Mouse (Mus musculus): ENCODE measurements around the gene Lamtor4.
A peak's percentile ranks its signal among the peaks of the same experiment; 100 is the strongest.
"Not testable (repeated sequence)": the region's sequence is repeated elsewhere in the genome, so short reads cannot be mapped to it uniquely, and the experiment has no call there.

Gene Lamtor4

DNA sequence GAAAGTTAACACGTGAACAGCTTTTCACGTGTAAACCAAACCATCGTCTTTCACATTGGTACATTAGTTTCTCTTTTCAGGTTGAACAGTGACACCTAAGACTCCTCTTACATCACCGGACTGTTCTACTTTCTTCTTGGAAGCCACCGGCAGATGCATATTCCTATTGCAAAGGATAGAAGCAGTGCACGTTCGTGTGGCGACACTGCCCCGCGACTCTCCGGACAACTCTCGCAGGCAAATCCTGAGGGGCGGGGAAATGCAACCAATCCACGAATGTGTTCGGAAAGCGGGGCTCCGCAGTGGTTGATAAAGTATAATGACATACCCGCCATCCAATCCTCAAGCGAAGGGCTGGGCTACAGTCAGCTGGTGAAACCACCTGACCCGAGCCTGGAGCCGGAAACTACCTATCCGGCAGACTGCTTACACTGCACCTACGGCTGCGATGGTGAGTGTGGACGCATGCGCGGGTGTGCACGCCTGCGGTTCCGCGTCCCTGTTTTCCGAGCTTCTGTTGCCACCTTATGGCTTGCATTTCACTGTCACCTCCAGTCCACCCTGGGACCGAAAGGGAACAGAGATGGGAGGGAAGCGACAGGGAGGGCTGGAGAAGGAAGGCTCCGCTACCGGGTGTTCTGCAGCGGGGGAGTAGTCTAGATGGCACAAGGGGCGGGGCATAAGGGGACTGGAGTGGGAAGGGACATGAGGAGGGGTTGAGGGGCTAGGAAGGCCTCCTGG, at the start of gene Lamtor4:
Gene Lamtor4 (plus strand): TSS at position 130 of the 741 bp plus-strand sequence.
- DNase-seq: peak; percentile 94

DNA sequence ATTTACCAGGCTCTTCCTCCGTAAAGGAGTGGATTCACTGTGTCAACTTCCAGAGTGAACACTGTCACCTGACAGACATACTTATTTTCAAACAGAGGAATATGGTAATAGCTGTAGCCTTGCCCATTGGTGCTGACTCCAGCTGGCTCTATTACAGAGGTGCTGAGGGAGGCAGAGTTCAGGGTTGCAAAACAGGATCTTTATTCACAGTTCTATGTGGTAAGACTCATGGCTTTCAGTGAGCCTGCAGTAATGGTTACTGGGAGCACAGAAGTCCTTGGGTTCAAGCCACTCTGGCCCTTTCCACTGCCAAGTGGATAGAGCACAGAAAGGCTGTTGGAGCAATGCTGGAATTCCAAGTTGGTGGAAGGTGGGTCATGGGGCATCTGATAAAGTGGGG, 48.0 kb upstream of the Lamtor4 start:
- no peak for DNase-seq

DNA sequence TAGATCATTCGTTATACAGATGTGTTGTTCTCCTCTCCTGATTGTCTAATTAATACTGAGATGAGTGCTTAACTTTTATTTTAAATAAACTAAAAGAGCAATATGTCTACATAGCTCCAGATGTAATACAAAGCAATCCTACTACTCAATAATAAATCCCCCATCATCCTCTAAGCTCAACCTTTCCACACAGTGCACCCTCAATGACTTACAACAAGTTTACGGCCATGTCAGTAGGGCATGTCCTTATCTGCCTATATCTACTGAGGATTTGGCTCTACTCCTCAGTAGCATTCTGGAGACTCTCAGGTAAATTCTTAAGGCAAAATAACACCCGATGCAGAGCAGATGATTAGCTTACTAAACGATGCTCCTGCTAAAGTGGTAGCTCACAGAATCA, 47.4 kb upstream of the Lamtor4 start:
- no peak for DNase-seq

DNA sequence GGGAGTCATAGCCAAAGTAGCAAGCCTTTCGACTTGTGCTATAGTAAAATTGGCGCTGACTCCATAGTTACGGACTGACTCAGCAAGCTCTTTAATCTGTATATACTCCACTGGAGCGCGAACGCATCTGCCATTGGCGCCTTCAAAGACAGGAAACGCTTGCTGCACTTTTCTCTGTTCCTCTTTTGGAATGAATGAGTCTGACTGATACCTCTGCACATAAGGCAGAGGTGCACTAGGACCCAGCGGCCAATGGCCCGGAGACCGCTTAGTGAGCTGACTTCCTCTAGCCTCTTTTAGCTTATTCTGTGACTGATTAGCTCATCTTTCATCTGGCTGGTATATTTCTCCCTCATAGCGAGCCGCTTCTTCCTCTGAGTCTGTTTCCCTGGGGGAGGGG, 38.6 kb upstream of the Lamtor4 start:
- not testable (repeated sequence) for DNase-seq

DNA sequence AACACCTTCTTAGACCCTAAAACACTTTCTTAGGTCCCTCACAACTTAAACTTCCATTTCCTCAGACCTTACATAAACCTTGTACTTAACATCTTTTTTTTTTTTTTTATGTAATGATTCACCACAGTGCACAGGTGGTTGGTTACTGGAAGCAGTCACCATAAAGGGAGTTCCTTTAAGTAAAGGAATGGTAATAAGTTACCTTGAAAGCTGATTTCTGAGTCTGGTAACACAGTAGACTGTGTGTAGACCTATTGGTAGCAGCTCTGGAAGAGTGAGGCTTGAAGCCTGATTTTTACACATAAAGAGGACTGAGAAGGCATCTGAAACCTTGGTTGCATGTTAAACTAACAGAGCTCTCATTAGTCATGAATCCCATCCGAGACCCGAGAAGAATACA, 35.4 kb upstream of the Lamtor4 start:
- DNase-seq: no peak

DNA sequence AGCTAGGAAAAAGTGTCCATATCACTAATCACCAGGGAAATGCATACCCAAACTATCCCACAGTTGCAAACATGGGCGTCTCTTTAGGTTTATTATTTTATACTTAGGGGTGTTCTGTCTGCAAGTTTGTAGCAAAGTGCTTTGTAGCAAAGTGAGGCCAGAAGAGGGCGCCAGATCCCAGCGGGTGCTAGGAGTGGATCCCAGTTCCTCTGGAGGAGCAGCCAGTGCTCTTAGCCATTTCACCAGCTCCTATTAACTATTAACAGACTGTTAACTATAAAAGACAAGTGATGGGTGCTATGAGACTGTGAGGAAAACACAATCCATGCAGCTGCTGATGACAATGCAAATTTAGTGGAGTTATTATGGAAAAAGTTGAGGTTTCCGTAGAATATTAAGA, 33.2 kb upstream of the Lamtor4 start:
- peak; percentile 82 for DNase-seq

DNA sequence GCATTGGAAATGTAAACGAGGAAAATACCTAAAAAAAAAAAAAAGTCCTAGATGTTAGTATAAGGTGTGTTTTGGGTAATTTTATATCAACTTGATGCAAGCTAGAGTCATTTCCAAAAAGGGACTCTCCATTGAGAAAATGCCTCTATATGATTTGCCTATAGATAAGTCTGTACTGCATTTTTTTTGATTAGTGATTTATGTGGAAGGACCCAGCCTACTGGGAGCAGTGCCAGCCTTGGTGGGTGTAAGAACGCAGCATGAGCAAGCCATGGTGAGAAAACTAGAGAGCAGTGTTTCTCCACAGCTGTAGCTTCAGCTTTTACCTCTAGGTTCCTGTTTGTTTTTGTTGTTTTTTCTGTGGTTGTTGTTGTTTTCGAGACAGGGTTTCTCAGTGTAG, 32.0 kb upstream of the Lamtor4 start:
- DNase-seq: no peak

DNA sequence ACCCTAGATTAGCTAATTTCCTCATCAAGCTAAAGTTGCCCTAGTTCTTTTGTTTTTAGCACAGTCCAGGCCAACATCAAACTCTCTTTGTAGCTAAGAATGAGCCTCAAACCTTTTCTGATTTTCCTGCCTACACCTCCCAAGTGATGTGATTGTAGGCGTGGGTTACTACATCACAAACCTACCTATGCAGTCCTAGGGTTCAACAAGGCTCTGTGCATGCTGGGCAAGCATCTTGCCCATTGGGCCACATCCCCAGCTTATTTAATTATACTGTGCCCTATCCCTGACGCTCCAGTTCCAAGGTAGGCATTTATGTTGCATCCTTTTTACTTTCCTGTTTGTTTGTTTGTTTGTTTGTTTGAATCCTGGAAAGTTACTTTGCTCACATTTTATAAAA, 29.6 kb upstream of the Lamtor4 start, which contains the start of gene Nxpe5:
Gene Nxpe5 (plus strand): TSS at position 199 of the 400 bp plus-strand sequence.
- no peak for DNase-seq

DNA sequence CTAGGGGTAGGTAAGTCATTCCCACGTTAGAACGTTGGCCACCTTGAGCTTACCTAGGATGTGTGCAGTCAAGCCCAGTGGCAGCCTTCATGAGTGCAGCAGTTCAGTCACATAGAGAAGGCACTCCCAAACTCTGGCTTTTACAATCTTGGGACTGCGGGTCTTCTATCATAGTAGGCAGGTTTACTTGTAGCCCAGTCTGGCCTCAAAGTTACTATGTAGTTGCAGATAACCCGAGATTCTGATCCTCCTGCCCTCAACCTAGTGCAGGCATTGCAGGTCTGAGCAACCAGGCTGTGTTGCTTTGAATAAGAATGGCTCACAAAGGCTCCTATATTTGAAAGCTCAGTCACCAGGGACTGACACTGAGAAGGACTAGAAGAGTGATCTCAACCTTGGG, 28.8 kb upstream of the Lamtor4 start:
- DNase-seq: no peak

DNA sequence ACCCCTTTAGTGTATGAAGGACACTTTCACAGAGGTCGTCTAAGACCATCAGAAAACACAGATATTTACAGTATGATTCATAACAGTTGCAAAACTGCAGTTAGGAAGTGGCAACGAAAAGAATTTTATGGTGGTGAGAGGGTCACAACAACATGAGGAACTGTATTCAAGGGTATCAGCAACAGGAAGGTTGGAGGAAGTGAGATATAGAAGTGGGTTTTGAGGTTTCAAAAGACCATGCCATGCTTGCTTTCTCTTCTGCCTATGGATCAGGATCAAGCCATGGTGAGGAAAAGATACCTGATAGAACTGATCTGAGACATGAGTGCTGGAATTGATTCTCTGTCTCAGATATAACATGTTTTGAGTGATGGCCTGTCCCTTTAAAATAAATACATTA, 27.9 kb upstream of the Lamtor4 start:
- no peak for DNase-seq

DNA sequence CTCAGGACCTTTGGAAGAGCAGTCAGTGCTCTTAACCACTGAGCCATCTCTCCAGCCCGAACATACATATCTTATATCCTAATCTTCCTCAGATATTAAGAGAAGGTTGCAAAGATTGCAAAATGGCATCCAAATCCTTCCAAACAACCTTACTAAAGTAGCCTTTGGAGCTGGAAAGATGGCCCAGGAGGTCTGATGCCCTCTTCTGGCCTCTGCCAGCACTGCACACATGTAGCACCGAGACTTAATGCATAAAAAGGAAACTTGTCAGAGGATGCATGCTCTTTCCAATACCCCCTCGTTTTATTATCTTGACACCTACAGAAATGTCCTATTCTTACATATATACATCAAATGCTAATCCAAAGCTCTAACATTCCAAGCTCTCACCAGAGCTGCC, 27.3 kb upstream of the Lamtor4 start:
- peak; percentile 15 for DNase-seq

DNA sequence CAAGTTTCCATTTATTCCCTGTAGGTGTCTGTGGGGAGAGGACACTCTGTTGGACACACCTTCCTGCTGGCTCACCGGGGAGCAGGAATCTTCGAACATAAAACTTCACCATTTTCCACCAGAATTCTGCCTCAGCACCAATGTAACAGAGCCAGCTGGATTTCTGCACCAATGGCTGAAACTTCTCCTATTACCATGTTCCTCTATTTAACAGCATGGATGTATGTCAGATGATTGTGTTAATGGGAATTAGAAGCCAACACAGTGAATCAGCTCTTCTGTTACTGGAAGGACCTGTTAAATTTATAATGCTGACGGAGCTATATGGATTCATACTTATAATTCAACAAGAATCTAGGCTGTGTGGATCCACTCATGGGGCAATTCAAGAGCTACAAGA, 25.8 kb upstream of the Lamtor4 start:
- DNase-seq: no peak

DNA sequence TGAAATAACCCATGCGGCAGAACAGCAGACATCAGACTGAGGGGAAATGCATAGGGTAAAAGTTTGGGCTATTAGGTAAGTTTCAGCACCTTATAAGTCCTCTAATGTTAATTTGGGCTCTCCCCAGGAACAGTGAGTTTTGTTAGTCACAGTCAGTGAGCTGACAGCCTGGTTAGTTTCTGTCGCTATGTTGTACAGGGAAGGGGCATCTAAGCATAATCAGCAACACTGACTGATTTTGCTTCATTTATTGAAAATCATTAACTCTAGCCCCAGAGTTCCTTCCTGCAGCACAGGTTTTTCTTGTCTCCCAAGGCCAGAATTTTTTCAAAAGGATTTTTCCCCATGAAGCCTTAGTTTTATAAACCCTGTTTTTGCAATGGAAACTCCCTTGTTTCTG, 21.5 kb upstream of the Lamtor4 start:
- no peak for DNase-seq

DNA sequence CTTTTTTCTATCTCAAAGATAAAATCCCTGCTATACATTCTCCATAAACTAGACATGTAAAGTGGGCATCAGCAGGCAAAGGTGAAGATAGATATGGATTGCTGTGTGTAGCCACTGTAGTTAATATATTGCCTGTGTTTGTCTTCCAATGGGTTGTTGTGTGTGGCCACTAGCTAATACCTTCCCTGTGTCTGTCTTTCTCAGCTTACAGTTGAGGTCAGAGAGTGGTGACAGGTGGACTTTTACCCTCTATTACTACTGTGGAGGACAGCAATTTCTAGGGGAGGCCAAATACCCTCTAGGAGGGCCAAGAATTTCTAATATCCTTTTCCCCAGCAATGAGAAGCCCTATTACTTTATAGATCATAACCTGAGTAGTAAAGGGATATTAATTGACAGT, 21.1 kb upstream of the Lamtor4 start:
- DNase-seq: no peak

DNA sequence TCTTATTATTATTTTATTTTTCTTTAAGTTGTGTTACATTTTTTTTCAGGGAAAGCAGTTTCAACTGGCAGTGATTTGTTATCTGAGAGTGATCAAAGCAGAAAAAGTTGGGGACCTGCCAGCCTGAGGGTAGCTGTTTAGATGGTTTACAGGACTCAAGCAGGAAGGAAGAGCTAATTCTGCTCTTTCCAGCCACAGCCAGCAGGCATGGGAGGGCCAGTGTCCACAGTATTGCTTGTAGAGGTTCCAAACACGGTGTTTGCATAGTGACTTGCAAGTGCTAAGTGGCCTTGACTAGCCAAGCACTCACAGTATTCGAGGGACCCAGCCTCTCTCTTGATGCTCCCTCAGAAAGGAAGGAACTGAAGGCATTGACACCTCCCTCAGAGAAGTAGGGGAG, 13.8 kb upstream of the Lamtor4 start:
- no peak for DNase-seq

DNA sequence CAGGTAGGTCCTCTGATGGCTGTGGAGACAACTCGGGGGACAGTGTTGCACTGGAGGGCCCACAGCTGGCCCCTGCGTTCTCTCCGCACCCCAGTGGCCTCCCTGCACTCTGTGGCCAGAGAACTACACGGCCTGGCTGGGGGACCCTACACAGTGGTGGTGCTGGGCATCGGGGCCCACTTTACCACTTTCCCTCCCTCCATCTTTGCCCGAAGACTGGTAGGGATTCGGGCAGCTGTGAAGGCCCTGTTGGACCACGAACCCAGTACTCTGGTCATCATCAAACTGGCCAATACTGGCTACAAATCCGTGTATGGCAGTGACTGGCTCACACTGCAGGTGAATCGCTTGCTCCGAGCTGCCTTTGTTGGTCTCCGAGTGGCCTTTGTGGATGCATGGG, 4.1 kb upstream of the Lamtor4 start:
- DNase-seq: no peak

DNA sequence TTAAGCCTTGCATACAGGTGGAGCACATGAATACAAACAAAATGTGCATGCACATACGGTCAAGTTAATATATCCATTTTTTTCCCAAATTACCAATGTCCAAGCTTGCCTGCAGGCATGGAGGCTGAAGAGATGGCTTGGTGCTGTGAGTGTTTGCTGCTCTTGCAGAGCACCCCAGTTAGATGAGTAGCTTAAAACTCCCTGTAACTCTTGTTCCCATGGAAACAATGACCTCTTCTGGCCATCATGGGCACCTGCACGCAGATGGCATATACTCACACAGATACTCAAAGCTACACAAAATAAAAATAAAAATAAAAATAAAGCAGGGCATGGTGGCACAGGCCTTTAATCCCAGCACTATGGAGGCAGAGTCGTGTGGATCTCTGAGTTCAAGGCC, 2.2 kb upstream of the Lamtor4 start:
- no peak for DNase-seq

DNA sequence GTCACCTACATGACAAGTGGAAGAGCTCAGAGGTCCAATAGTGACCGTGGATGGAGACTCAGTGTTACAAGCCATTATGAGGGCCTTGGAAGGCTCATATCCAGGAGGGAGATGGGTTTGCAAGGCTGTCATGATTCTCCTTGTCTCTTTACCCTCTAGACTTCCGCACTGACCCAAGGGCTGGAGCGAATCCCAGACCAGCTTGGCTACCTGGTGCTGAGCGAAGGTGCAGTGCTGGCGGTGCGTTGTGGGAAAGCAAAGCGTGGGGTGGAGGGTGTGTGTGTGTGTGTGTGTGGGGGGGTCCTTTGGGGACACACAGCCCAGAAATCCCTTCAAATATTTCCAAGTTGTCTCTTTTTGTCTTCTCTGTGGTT, 799 bp downstream of the Lamtor4 start:
- DNase-seq: no peak

DNA sequence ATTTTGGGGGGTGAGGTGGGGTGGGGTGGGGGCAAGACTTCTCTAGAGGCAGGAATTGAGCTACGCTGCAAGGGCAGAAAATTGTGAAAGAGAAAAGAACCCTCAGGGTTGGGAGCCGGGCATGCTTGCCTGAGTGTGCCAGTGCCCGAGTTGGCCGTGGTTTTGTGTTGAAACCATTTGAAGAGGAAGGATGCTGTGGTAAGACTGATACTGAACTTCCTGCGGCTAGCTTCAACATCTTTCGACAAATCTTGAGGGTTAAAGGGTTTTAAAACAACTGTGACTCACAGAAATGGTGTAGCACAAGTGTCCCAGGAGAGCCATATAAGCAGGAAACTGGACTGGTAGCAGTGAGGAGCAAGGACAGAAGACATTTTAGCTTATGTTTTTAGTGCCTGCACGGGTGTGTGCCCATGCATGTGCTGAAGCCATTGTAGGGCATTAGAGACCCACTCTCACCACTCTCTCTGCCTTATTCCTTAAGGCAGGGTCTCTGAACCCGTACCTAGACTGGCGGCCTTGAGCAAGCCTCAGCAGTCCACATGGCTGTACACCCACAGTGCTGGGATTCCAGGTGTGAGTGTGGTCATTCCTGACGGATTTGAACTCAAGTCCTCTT, 1.8 kb downstream of the Lamtor4 start:
- no peak for DNase-seq

DNA sequence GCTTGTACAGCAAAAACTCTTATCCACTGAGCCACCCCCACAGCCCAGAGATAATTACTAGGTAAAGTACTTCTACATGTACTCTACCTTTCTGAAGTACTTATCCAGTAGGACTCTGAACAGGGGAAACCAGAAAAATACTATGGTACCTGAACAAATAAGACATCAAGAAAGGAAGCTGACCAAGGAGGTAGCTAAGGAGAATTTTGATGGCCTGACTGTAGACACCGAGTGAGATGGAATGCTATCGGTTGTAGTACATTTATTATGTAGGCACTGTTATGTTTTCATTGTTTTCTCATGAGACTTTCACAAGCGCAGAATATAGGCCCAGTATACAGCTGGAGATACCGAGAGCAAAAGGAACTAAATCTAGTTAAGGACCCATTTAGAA, 2.3 kb downstream of the Lamtor4 start:
- no peak for DNase-seq

DNA sequence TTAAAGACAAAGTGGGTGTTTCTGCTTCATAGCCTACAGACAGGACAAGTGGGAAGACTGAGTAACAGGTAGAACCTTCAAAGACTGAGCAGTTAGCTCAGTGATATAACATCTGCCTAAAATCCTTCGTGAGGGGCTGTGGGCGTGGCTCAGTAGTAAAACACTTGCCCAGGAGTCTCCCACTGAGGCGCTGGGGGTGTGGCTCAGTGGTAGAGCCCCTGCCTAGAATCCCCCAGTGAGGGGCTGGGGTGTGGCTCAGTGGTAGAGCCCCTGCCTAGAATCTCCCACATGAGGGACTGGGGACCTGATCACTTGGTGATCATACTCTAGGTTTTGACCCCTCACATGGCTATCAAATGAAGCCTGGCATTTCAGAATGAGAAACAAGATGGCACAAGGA, 2.8 kb downstream of the Lamtor4 start:
- DNase-seq: no peak

DNA sequence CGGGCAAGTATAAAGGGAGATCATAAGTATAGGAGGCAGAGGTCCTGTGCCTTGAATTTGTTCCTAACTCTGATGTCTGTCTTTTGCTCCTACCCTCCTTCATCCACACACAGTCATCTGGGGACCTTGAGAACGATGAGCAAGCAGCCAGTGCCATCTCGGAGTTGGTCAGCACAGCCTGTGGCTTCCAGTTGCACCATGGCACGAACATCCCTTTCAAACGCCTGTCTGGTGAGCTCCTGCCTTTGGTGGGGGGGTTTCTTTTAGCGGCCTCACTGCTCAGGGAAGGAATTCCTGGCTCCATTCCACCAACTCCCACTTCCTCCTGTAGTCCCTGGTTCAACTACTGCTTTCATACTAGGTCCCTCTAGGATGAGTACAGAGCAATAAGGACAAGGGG, 3.3 kb downstream of the Lamtor4 start:
- DNase-seq: no peak

DNA sequence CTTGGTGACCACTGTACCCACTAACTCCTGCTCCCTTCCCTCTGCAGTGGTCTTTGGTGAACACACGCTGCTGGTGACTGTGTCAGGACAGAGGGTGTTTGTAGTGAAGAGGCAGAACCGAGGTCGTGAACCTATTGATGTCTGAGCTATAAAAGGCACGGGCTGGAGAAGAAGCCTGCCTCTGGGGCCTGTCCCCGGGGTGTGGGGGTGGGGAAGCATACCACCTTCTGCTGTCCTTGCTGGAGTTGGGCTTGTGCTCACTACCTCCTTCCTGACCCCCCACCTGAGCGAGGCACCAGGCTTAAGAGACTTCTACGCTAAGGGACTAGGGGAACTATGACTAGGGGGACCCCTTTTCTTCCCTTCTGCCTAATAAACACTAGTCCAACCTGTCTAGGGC, 3.7 kb downstream of the Lamtor4 start:
- no peak for DNase-seq

DNA sequence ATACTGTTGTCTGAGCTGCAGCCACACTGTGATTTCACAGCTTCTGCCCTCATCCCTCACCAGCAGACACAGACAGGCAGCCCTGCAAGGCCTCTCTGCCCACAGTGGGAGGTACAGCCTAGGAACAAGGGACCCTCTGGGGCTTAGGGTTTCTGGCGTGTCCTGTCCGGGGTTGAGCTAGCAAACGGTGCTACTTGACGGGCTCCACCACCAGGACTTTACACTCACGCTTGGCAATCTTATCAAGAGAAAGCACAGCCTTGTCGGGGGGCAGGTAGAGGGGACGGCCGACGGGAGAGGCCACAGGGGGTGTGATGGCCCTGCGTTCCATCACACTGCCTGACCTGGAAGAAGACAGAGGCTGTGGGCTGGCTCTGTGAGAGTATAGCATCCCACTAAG, 4.8 kb downstream of the Lamtor4 start:
- peak; percentile 41 for DNase-seq

DNA sequence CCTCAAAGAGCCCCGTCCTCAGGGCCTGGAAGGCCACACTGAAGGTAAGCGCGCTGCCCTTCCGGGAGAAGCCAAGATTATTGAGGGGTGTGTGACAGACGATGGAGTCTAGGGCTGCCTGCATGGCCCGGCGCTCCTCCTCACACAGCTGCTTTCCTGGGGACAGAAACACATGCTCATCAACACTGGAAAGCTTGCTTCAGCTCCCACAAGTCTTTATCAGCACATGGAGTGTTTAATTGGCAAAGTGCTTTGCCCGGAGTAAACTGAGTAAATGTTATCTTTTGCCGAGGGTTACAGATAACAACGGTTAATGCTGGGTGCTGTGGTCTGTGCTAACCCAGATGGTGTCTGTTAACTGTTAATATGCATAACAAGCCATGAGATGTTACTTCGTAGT, 5.6 kb downstream of the Lamtor4 start:
- no peak for DNase-seq
